19 mouse cellular contexts compared by ENCODE assay signal in the genomic region with DNA sequence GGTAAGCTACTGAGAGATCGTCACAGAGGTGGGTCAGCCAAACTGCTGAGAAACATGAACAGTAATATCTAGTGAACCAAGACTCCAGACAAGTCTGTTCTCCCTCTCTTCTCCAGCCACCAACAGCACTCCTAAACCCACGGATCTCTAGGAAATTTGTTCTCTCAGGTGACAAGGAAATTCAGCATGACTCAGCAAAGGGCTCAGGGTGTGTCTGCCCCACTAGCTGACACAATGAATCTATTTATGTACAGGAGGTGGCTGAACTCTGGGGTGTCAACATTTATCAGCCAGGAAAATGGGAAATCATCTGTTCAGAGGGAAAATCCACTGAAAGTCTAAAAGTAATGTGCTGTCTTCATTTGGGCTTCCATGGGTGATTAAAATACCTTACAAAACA.
"Had no signal": no experiment of that assay in that cellular context is flagged by ENCODE, and none has a peak within 500 bp of the region (broad histone marks: within the 10 kb centered on the region; RNA-seq: fewer than 3 reads in every experiment).

No protein-coding gene starts in this region.

- H3K4me2 ChIP-seq: liver, embryonic 15.5 days; lung, embryonic 15.5 days; midbrain, embryonic 11.5 days; midbrain, embryonic 13.5 days; midbrain, embryonic 15.5 days; neural tube, embryonic 12.5 days; stomach, embryonic 15.5 days had no signal

- H3K9me3 ChIP-seq: liver, embryonic 15.5 days; lung, embryonic 15.5 days; midbrain, embryonic 13.5 days; midbrain, embryonic 15.5 days; neural tube, embryonic 12.5 days; stomach, embryonic 15.5 days had no signal

- H3K9ac ChIP-seq: liver, embryonic 15.5 days; liver, postnatal 0 days; lung, embryonic 15.5 days; midbrain, embryonic 13.5 days; midbrain, embryonic 15.5 days; neural tube, embryonic 12.5 days; stomach, embryonic 15.5 days had no signal

- H3K27ac ChIP-seq: liver, embryonic 15.5 days; lung, embryonic 15.5 days; macrophage; midbrain, embryonic 13.5 days; midbrain, embryonic 15.5 days; neural tube, embryonic 12.5 days; stomach, embryonic 15.5 days had no signal

- DNase-seq: liver, postnatal 0 days; lung, adult 2 months; lung, postnatal 14 days; lung, postnatal 36 days; retina, postnatal 1 day; right cerebral cortex, adult 18-20 months; right cerebral cortex, postnatal 14 days; thymus, postnatal 14 days; thymus, postnatal 36 days had no signal

- ATAC-seq: liver, postnatal 0 days; lung, postnatal 0 days; midbrain, embryonic 13.5 days; midbrain, embryonic 15.5 days had no signal

- H3K4me3 ChIP-seq: liver, embryonic 15.5 days; lung, embryonic 15.5 days; megakaryocyte, embryonic 14.5 days; midbrain, embryonic 13.5 days; midbrain, embryonic 15.5 days; neural tube, embryonic 12.5 days; stomach, embryonic 15.5 days had no signal

- H3K4me1 ChIP-seq: liver, embryonic 15.5 days; lung, embryonic 15.5 days; megakaryocyte, embryonic 14.5 days; midbrain, embryonic 13.5 days; midbrain, embryonic 15.5 days; neural tube, embryonic 12.5 days; stomach, embryonic 15.5 days had no signal

- H3K36me3 ChIP-seq: liver, embryonic 15.5 days; lung, embryonic 15.5 days; midbrain, embryonic 13.5 days; midbrain, embryonic 15.5 days; neural tube, embryonic 12.5 days; stomach, embryonic 15.5 days had no signal

- H3K27me3 ChIP-seq: liver, embryonic 15.5 days; lung, embryonic 15.5 days; megakaryocyte, embryonic 14.5 days; midbrain, embryonic 13.5 days; midbrain, embryonic 15.5 days; neural tube, embryonic 12.5 days; stomach, embryonic 15.5 days had no signal
